Mouse (Mus musculus) embryonic facial prominence, embryonic 12.5 days (tissue): Measurements from ENCODE around the gene Ephb2. TPM values are rescaled to one million over a fixed set of nuclear protein-coding genes. Genes with fewer than 3 reads are reported as not detected.

Experiments used
- ATAC-seq: fragments of 200-750 bp; cut with Nextera tagmentation; 2 replicates; pipeline ENCODE4 v1.8.0; 2017; ENCODE audit not compliant: insufficient number of reproducible peaks, insufficient read depth, low FRiP score, low TSS enrichment
- H3K27ac ChIP-seq: fragments of 300-500 bp; sonication (generic); 2 replicates; pipeline ENCODE4 v1.5.1; 2016; ENCODE audit warnings: mild to moderate bottlenecking
- H3K27me3 ChIP-seq: fragments of 300-500 bp; sonication (generic); 2 replicates; pipeline ENCODE4 v1.6.1; 2016; ENCODE audit warnings: mild to moderate bottlenecking, moderate library complexity
- H3K36me3 ChIP-seq: fragments of 300-500 bp; sonication (generic); 2 replicates; pipeline ENCODE4 v1.6.1; 2016; ENCODE audit warnings: mild to moderate bottlenecking
- H3K4me1 ChIP-seq: fragments of 300-500 bp; sonication (generic); 2 replicates; pipeline ENCODE4 v1.6.1; 2016
- H3K4me2 ChIP-seq: fragments of 300-500 bp; sonication (generic); replicated peaks from 2 replicates; pipeline ENCODE4 v1.6.1; 2016; ENCODE audit warnings: mild to moderate bottlenecking, moderate library complexity
- H3K4me3 ChIP-seq: fragments of 300-500 bp; sonication (generic); 2 replicates; pipeline ENCODE4 v1.5.1; 2016; ENCODE audit warnings: mild to moderate bottlenecking
- H3K9ac ChIP-seq: fragments of 300-500 bp; sonication (generic); 2 replicates; pipeline ENCODE4 v1.6.1; 2016; ENCODE audit warnings: mild to moderate bottlenecking, moderate library complexity
- H3K9me3 ChIP-seq: fragments of 300-500 bp; sonication (generic); 2 replicates; pipeline ENCODE4 v1.6.1; 2016; ENCODE audit warnings: mild to moderate bottlenecking, moderate library complexity
- WGBS: fragments of 180-500 bp; shearing (Covaris S2); methylation state at CpG from one replicate; pipeline ENCODE4 v1.1.7; 2016; 5-methylcytosine and 5-hydroxymethylcytosine counted together
- microRNA-seq: library from miRNA; unstranded; fragments of <30 nt; microRNA quantifications from one replicate; pipeline ENCODE4, GENCODE M21; 2017
- polyA plus RNA-seq: library from polyadenylated mRNA; unstranded; fragments of >200 nt; fragmentation: Nextera tagmentation; extraction: Ambion mirVana; gene quantifications from 2 replicates; pipeline ENCODE4 v1.2.1, GENCODE M21; 2016

Gene Ephb2
- polyA plus RNA-seq, 1 experiment from 2014 or later, result 17.1 TPM

DNA sequence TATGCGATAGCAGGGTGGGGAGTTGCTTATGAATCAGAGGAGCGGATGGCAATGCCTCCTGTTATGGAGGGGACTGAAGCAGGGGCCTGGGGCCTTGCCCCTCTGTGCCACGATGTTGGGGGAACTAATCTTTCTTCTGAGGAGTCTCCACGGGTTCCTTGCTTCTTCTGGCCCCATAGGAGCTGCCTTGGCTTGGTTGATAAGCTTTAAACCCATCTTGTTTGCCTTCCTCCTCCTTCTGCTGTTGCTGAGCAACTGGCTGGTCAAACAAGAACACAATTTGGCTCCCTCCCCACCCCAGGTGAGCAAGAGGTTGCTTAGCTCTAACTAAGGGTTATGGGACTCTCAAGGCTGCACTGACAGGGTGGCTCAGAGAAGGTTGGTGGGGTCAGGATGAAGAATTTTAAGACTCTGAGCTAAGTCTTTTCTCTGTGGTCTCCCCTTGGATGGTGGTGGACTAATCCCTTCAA lies 225.4 kb downstream of the Ephb2 start, which contains the start of gene Tex46:
TSS of gene Tex46 (plus strand) at position 51 of the 470 bp plus-strand sequence.
- H3K9ac ChIP-seq, result no peak within 1 kb of the TSS
- H3K27me3 ChIP-seq, result no peaks in the 10 kb centered on the region
- H3K4me3 ChIP-seq, result no peak within 1 kb of the TSS
- H3K9me3 ChIP-seq, result no peaks in the 10 kb centered on the region
- no peaks in the 10 kb centered on the region for H3K36me3 ChIP-seq
- no peak within 1 kb of the TSS for H3K4me2 ChIP-seq
- H3K4me1 ChIP-seq, result no peaks in the 10 kb centered on the region
- no peak within 1 kb of the TSS for H3K27ac ChIP-seq
- 58% methylated on average over 4 of the region's 4 CpGs for WGBS
- ATAC-seq, result no peak

GRCm38 (mm10) chr4:136605756-136606485 lies 229.9 kb downstream of the Ephb2 start:
- Histone ChIP-seq H3K9ac (no peak overlapping the region), H3K4me2 (no peak overlapping the region), H3K9me3 (no peaks in the 10 kb centered on the region), H3K27ac (no peak overlapping the region), H3K4me3 (no peak overlapping the region), H3K27me3 (no peaks in the 10 kb centered on the region), H3K36me3 (no peaks in the 10 kb centered on the region), H3K4me1 (peaks cover 5% of the 10 kb centered on the region)
- 92% methylated on average over 19 of the region's 19 CpGs for WGBS
- ATAC-seq, result no peak

DNA sequence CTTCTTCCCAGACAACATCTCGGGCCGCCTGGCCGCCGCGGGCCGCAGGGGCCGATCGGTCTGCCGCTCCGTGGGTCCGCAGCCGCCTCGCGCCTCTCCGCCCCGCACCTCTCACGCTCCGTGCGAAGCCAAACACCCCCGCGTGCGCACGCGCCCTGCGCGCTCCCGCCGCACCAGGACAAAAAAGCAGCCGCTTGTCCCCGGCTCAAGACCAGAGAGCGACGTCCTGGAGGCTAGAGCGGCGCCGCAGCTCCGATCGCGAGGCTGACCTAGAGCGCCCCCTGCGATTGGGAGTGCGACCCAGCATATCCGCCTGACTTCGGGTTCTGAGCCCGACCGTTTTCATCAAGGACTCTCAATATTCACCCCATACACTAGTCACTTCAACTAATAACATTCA lies 233.2 kb downstream of the Ephb2 start, which contains the start of gene Kdm1a:
TSS of gene Kdm1a (minus strand) at position 156 of the 400 bp plus-strand sequence.
- Histone ChIP-seq H3K27me3 (no peaks in the 10 kb centered on the region), H3K36me3 (no peaks in the 10 kb centered on the region), H3K9ac (peak within 1 kb of the TSS; percentile 100), H3K27ac (peak within 1 kb of the TSS; percentile 95), H3K4me2 (peak within 1 kb of the TSS; percentile 68), H3K4me1 (peaks cover 15% of the 10 kb centered on the region), H3K9me3 (no peaks in the 10 kb centered on the region), H3K4me3 (peak within 1 kb of the TSS; percentile 98)
- 1% methylated on average over 44 of the region's 45 CpGs for WGBS
- peak; percentile 76 for ATAC-seq

DNA sequence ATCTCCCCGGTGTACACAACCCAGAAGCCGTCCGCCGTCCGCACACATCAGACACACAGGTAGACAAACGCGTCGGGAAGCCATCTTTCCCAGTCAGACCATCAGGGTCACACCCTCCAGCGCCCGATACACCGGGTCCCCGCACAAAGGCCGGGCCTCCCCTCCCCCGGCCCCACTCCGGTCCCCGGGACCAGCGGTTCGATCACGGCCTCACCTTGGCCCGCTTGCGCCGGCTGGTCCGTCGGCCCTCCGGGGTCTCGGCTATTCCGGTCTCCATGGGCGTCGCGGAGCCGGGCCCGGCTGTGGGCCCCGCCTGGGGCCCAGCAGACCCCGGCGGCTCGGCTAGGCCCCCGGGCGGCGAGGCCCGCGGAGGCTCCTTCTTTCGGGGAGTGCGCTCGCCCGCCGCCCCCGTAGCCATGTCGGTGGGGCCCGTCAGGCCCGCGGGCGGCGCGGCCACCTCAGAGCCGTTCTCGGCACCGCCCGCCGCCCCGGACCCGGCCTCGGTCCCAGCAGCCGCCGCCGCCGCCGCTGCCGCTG lies 233.7 kb downstream of the Ephb2 start:
- Histone ChIP-seq H3K9ac (peak overlapping the region; percentile 100), H3K27ac (peak overlapping the region; percentile 95), H3K27me3 (no peaks in the 10 kb centered on the region), H3K9me3 (no peaks in the 10 kb centered on the region), H3K36me3 (no peaks in the 10 kb centered on the region), H3K4me3 (peak overlapping the region; percentile 98), H3K4me1 (peaks cover 15% of the 10 kb centered on the region), H3K4me2 (peak overlapping the region; percentile 68)
- under 1% methylated on average over 58 of the region's 68 CpGs for WGBS
- ATAC-seq, result peak; percentile 75; the same call in 1 of the 2 replicates

GRCm38 (mm10) chr4:136601476-136601875 lies 234.3 kb downstream of the Ephb2 start:
- H3K9ac ChIP-seq, result peak overlapping the region; percentile 100
- H3K36me3 ChIP-seq, result no peaks in the 10 kb centered on the region
- no peak for ATAC-seq
- no peaks in the 10 kb centered on the region for H3K9me3 ChIP-seq
- peak overlapping the region; percentile 95 for H3K27ac ChIP-seq
- WGBS, result 2% methylated on average over 13 of the region's 13 CpGs
- peak overlapping the region; percentile 98 for H3K4me3 ChIP-seq
- peaks cover 15% of the 10 kb centered on the region for H3K4me1 ChIP-seq
- no peaks in the 10 kb centered on the region for H3K27me3 ChIP-seq
- H3K4me2 ChIP-seq, result peak overlapping the region; percentile 68

DNA sequence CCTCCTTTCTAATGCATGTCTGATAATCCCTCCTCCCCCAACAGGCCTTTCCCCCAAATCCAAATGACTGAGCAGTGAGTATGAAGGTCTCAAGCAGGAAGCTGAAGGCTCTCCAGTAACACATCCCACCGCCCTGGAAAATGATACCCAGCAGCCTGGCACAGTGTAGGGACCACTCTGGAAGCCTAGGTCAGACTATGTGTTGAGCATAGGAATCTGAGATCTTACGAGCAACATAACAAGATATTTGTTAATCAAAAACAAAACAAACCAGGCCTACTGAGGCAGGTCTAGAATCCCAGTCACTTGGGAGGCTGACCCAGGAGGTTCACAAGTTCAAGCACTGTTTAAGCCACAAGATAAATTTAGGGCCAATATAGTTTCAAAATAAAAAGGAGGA lies 235.3 kb downstream of the Ephb2 start:
- Histone ChIP-seq H3K36me3 (no peaks in the 10 kb centered on the region), H3K4me2 (peak overlapping the region; percentile 68), H3K4me1 (peaks cover 15% of the 10 kb centered on the region), H3K27me3 (no peaks in the 10 kb centered on the region), H3K4me3 (peak overlapping the region; percentile 98), H3K9ac (0 out of 2 replicates have a peak overlapping the region, but pooled peaks have one; percentile 100), H3K27ac (no peak overlapping the region), H3K9me3 (no peaks in the 10 kb centered on the region)
- 83% methylated on average over 2 of the region's 2 CpGs for WGBS
- ATAC-seq, result no peak

DNA sequence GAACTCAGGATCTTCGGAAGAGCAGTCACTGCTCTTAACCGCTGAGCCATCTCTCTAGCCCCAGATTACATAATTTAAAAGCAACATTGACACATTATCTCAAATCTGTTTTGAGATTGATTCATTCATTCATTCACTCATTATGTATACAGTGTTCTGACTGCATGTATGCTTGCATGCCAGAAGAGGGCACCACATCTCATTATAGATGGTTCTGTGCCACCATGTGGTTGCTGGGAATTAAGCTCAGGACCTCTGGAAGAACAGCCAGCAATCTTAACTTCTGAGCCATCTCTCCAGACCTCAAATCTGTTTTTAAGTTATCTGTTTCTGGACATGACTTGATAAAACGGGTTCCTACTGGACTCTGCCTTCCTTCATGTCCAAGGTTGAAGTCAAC lies 235.9 kb downstream of the Ephb2 start:
- Histone ChIP-seq H3K27me3 (no peaks in the 10 kb centered on the region), H3K9me3 (no peaks in the 10 kb centered on the region), H3K4me1 (peaks cover 17% of the 10 kb centered on the region), H3K4me2 (no peak overlapping the region), H3K27ac (no peak overlapping the region), H3K4me3 (no peak overlapping the region), H3K36me3 (no peaks in the 10 kb centered on the region), H3K9ac (no peak overlapping the region)
- no peak for ATAC-seq
- WGBS, result 97% methylated on average over 3 of the region's 3 CpGs

GRCm38 (mm10) chr4:136598268-136598876 lies 237.4 kb downstream of the Ephb2 start:
- Histone ChIP-seq H3K9ac (no peak overlapping the region), H3K27ac (no peak overlapping the region), H3K9me3 (no peaks in the 10 kb centered on the region), H3K27me3 (no peaks in the 10 kb centered on the region), H3K4me1 (peaks cover 17% of the 10 kb centered on the region), H3K36me3 (no peaks in the 10 kb centered on the region), H3K4me3 (no peak overlapping the region), H3K4me2 (no peak overlapping the region)
- WGBS, result 91% methylated on average over 7 of the region's 7 CpGs
- no peak for ATAC-seq

Small RNAs within 50 kb of the gene (microRNA-seq; reads per million reads assigned to microRNA genes)
- gene Gm22180, result not detected

Other genes with a start within 250 kb of the Ephb2 start
- 76.9 and 79.9 TPM in 2 replicates for gene Kdm1a, start 233.3 kb downstream of the Ephb2 start, polyA plus RNA-seq
- not detected in 2 replicates for gene Tex46, start 225.6 kb downstream of the Ephb2 start, polyA plus RNA-seq
- gene Lactbl1, start 213.4 kb downstream of the Ephb2 start, polyA plus RNA-seq, result not detected in 2 replicates
- 28.2 and 29.7 TPM in 2 replicates for gene C1qb, start 50.2 kb upstream of the Ephb2 start, polyA plus RNA-seq
- gene C1qc, start 57.1 kb upstream of the Ephb2 start, polyA plus RNA-seq, result 16.6 and 19.2 TPM in 2 replicates
- 16.2 and 17.3 TPM in 2 replicates for gene C1qa, start 62.8 kb upstream of the Ephb2 start, polyA plus RNA-seq
- 1.4 and 1.6 TPM in 2 replicates for gene Epha8, start 120.8 kb upstream of the Ephb2 start, polyA plus RNA-seq
- gene Zbtb40, start 212.8 kb upstream of the Ephb2 start, polyA plus RNA-seq, result 5.9 and 6.0 TPM in 2 replicates